Mouse (Mus musculus): ENCODE results near the gene Gimap7.

The Gimap7 gene

GRCm38 (mm10) chr6:48740501-48741169 lies 22.2 kb downstream of the Gimap7 start:
- DNase-seq (ENCODE audit: low read depth, low spot score): no peak

DNA sequence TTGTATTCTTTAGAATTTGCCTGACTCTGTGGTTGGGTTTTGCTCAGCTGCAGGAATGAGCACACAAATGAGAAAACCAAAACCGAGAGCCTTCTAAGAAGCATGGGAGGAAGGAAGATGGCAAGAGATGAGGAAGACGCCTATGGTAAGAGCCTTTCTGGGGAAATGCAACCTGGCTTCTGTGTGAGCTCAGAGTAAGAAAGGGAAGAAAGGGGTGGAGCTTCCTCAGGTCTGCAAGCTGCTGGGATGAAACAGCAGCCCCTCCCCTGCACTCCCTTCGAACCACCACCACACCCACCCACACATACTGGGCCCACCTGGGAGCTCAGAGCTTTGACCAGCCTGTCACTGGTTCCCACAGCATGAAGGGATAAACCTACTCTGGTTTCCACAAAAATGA lies 22.9 kb downstream of the Gimap7 start:
- no peak for DNase-seq (ENCODE audit: low read depth, low spot score)

GRCm38 (mm10) chr6:48741711-48742206 lies 23.3 kb downstream of the Gimap7 start:
- DNase-seq (ENCODE audit: low read depth, low spot score): no peak

- DNase-seq (ENCODE audit: low read depth, low spot score): no peak
Measured at GRCm38 (mm10) chr6:48742422-48743351, 24.3 kb downstream of the Gimap7 start.

GRCm38 (mm10) chr6:48745490-48745889 lies 27.1 kb downstream of the Gimap7 start:
- no peak for DNase-seq (ENCODE audit: low read depth, low spot score)

GRCm38 (mm10) chr6:48745959-48746889 lies 27.8 kb downstream of the Gimap7 start, which contains the start of gene Gimap5:
TSS of gene Gimap5 (plus strand) at chr6:48746197.
- no peak for DNase-seq (ENCODE audit: low read depth, low spot score)

DNA sequence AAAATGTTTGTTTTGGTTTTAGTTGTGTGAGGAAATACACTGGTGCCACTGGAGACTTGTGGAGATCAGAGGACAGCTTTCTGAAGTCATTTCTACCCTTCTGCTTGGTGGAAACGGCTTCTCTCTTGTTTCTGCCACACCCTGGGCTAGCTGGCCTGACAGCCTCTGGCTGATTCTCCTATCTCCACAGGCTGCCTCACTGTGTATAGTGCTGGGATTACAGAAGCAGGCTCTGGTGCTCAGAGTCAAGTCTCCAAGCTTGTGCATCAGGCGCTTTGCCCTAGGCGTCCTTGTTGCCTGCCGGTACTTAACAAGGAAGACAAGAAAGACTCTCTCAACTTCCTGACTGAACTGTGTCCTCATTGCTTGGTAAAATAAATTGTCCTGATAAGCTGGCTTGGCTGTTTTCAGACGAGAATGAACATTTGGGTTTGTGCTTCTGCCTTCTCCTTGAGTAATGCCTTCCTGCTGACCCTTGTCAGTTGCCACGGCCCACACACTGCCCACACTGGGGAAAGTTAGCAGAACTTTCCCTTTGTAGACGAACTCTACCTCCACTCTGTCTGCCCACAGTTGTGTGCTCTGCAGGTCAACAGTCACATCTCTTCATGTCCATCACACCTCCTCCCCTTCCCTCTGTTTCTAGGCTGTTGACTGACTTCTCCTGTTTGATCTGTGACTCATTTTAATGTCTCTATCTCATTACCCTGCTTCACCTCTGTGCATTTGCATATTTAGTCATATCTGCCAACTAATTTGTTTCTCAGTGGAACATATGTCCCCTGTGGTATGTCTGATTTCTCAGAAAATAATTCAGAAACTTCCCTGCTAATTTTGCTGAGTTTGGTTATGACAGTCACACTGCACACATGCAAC lies 28.9 kb downstream of the Gimap7 start:
- DNase-seq (ENCODE audit: low read depth, low spot score): no peak

DNA sequence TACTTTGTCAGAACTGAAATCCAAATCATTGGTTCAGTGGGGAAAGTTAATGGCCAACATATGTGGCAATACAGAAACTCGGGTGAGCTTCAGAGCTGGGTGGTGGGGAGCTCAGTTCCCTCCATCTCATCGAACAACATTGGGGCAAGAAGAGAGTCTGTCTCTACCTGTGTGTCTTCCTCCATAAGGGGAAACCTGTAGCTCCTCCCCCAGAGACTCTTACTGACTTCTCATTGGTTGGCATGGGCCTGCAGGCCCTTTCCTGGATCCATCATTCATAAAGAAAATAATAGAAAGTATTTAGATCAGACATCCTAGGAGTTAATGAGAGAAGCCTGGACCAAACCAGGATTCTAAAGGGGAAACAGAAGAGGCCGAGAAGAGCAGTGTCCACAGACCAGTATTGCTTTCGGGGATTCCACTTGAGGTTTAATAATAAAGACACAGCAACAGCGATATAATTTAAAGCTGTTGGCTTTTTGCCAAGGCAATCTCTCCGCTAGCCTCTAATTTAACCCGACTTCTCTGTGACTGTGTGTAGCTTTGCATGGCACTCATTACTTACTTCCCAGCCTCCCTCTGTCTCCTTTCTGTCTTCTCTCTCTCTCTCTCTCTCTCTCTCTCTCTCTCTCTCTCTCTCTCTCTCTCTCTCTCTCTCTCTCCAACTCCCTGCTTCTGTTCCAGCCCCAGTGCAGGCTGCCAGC lies 45.3 kb downstream of the Gimap7 start:
- DNase-seq (ENCODE audit: low read depth, low spot score): no peak

DNA sequence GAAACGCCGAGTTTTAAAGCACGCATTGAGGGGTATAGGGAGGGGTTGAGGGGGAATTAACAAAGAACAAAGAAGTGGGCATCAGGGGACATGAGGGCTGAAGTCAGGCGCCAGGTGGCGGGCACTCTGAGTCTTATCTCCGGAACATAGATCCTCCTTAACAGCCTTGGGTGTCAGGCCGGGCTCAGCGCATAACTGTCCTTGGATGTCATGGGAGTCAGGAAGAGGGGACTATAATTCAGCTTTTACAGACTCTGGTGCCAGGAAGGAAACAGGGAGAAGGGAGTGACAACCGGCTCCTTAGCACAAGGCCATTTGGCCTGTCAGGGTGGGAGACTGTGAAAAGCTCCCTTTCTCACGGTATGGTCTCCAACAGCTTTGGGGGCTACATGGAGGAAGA lies 46.1 kb downstream of the Gimap7 start:
- DNase-seq (ENCODE audit: low read depth, low spot score): no peak

DNA sequence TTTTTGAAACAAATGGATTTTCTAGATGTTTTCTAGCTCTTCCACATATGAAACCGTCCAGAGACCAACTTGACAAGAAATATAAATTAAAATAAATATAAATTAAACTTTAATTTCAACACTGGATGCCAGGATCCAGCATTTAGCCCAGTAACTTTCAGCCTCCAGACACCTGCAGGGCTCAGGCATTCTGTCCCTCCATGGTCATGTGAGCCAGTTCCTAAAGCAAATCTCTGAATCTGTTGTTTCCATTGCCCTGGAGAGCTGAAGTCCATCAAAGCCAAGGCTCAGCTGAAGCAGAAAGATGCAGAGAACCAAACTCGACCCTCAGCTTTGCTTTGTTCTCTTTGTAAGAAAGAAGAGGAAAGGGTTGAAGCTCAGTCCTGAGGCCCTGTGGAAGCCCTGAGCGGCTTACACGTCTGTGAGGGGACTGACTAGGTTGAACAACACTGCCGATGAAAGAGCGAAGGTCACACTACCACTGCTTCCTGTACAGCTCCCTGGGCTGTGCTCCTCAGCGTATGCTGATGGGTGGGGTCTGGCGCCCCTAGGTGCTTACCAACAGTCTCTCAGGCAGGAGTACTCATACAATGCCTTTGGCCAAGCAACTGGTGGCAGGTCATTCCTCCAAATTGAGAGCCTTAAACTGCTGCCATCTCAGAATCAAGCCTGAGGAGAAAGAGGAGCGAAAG lies 49.9 kb downstream of the Gimap7 start:
- no peak for DNase-seq (ENCODE audit: low read depth, low spot score)

GRCm38 (mm10) chr6:48768933-48769332 lies 50.5 kb downstream of the Gimap7 start:
- no peak for DNase-seq (ENCODE audit: low read depth, low spot score)

GRCm38 (mm10) chr6:48770696-48771095 lies 52.3 kb downstream of the Gimap7 start, which contains the start of gene Gimap3:
TSS of gene Gimap3 (minus strand) at chr6:48770851.
- DNase-seq (ENCODE audit: low read depth, low spot score): no peak

DNA sequence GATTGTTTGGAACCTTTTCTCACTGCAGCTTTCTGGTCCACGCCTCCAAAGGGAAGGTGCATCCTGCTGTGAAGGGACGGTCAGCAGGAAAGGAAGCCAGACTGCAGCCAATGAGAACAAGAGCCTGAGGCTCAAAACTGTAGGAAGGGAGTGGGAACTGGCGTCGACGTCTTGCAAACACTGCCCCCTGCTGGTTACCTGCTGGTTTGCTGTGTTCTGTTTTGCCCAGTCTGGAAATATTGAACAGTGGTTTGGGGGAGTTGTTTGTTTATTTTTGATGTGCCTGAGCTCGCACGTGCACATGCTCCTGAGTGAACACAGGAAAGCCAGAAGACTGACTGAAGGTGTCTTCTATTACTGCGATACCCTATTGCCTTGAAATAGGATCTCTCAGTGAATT lies 53.6 kb downstream of the Gimap7 start:
- peak; percentile 59 for DNase-seq (ENCODE audit: low read depth, low spot score)

All from embryo, embryonic 11.5 days (tissue).